Mouse (Mus musculus) telencephalon, adult 2 months (tissue): ENCODE data around the gene Ano2.

Experiments used
- DNase-seq: peaks from one replicate; pipeline ENCODE4 v3.0.0-alpha.2; 2011; ENCODE audit warnings: low read depth, low spot score

Ano2 gene

DNA sequence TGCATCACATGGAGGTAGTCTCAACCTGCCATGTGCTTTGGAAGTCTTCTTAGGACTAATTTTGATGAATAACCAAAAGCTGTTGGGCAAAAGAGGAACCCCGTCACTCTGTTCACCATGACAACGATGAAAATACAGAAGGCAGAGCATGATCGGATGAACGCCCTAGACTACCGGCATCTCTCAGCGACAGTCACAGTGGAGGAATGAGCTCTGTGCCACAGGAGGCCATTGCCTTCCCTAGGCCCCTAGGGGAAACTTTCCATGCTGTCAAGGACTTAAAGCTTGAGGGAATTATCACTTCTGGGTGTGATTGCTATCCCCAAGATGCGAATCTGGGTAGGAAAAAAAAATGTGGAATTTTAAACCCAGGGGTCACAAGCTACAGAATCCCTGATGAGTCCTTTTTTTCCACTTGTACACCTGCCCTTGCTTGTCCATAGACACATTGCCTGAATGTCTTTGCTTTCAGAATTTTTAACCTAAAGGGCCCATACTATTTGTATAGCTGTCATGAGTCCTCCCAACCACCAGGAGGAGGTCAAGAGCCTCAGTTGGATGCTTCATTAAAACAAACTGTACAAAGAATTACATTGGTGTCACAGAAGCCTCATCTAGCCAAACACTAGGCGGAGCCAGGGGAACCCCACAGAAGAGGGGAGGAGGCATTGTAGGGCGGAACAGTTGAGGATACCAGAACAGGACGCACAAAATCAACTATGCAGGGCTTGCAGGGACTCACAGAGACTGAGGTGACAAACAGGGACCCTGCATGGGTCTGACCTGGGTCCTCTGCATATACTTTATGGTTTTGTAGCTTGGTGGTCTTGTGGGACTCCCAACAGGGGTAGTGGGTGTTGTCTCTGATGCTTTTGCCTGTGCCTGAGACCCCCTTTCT, 53.2 kb downstream of the Ano2 start:
- DNase-seq = no peak

DNA sequence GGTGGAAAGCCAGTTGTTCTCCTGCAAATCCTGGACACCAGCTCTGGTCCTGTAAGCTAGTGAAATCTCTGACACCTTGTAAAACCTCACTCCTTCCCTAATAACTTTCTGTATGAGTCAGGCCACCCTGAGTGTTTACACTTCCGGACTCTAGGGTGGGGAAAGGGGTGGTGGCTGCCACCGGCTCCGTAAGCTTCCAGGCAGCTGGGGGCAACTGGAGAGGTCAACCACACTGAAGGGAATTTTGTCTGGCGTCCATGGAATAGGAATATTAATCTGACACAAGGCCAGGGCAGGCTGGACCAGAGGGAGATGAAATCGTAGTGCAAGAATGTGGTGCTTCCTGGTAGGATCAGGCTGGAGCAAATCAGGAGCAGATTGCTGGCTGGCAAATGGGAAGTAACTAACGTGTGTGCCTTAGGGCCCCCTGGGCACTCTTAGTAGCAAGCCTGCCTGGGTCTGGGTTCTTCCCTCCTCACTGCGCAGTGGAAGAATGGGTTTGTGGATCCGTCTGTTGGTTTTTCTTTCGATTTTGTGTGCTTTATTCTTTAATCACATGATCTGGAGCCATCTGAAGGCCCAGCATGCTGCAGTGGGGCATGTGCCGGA, 57.2 kb downstream of the Ano2 start:
- DNase-seq = no peak

GRCm38 (mm10) chr6:125748646-125749045, 58.4 kb downstream of the Ano2 start:
- DNase-seq = no peak

GRCm38 (mm10) chr6:125762851-125763519, 72.8 kb downstream of the Ano2 start:
- no peak for DNase-seq

GRCm38 (mm10) chr6:125773256-125773655, 83.0 kb downstream of the Ano2 start:
- no peak for DNase-seq

DNA sequence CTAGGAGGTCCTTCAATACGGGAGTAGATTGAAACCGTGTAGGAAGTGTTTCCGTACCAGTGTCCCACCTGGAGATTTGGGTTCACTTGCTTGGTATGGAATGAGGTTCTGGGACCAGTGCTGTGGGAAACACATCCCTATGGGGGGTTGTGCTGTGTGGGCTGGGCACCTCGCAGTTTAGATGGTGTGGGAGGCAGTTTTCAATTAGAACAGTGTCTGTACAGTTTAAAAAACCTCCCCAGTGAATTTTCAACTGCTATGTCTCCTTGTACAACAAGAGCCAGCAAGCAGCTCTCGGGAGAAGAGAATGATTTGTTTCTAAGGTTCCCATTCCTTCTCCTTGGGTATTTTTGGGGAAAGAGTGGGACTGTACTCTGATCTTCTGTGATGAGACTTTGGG, 86.1 kb downstream of the Ano2 start:
- peak; percentile 34 for DNase-seq

DNA sequence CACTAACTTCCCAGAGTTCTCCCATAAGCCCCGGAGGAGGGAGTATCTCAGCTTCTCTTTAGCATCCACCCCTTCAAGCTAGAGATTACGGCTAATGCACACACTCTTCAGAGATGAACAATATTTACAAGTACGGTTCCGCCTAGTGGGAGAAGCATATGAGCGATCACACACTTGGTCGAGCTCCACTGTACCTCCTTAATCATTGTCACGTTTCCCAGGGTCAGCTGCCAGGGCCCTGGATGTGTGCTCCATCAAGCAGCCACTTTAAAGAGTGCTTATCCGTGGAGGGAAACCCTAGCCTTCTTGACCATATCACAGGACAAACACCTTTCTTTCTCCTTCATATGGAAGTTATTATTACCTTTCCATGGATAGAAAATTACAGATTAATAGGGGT, 112.7 kb downstream of the Ano2 start:
- DNase-seq = no peak

DNA sequence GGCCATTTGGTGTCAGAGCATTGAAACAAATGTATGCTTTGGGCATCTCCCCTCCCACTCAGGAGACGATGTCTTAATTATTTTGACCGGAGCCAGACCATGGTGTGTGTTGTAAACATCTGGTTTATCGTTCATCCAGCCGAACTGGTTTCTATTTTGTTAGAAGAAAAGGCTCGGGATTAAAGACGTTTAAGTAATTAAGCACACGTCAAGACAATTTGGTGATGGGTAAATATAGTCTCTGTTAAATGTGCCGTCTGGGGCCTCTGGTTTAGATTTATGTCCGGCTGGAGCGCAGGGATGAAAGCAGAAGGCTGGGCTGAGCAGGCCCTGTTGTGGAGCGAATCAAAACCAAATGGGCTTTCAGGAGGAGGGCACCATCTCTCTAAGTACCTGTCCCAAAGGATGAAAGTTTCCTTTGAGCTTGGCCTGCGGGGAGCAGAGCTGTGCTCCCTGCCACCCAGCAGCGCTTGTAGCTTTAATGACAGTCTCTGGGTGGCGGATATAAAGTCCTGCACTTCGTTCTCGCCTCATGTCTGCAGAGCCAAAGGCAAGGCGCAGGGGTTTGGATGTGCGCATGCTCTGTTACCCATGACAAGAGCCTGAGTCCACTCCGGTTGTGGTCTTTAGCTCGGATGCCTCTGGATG, 113.3 kb downstream of the Ano2 start:
- DNase-seq = no peak

DNA sequence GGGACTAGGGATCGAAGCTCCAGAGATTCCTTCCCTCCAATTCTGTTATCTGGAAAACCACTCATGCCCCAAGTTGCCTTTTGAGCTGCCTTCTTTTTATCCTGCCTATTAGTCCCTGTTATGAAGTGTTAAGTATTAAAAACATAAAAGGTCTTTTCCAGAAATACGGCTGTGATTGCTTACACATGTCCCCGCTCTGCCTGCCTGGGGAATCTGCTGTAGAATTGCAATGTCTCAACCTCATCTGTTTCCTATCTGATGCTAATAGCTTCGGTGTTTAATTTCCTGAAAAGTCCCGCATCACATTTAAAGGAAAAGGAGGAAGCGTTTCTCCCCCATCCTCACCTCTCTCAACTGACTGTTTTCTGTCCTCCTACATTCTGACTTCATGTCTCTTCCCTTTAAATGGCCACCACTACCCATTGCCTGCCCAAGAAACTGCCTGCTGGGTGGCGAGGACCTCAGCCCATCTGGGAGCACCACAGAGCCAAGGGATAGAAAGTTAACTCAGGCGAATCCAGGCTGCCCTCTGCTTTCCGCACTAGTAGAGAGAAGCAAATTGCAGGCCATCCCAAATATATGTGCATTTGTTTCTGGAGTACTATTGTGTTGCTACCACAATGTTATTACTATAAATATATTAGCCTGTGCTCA, 118.9 kb downstream of the Ano2 start:
- no peak for DNase-seq

GRCm38 (mm10) chr6:125811395-125811794, 121.2 kb downstream of the Ano2 start:
- DNase-seq = no peak

DNA sequence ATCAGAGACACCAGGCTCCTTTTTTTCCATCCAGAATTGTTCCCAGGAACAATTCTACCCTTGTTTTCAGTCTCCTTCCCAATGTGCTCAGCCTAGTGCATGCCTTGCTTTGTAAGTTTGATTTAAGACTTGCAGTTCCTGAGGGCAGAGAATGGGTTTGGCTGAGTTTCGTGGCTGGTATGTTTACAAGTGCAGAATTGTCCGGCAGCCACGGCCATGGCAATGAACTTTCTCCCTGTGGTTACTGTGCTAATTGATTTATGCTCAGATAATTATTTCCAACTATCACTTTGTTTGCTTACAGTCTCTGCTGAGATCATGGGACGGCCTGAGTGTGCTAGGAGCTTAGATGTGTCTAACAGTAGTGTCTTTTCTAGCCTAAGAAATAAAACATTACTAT, 147.9 kb downstream of the Ano2 start:
- no peak for DNase-seq

GRCm38 (mm10) chr6:125841284-125841683, 151.1 kb downstream of the Ano2 start:
- DNase-seq = no peak

- peak; percentile 29 for DNase-seq
Observed at GRCm38 (mm10) chr6:125851196-125851595, 161.0 kb downstream of the Ano2 start.

GRCm38 (mm10) chr6:125858294-125858693, 168.1 kb downstream of the Ano2 start:
- DNase-seq = peak; percentile 23

DNA sequence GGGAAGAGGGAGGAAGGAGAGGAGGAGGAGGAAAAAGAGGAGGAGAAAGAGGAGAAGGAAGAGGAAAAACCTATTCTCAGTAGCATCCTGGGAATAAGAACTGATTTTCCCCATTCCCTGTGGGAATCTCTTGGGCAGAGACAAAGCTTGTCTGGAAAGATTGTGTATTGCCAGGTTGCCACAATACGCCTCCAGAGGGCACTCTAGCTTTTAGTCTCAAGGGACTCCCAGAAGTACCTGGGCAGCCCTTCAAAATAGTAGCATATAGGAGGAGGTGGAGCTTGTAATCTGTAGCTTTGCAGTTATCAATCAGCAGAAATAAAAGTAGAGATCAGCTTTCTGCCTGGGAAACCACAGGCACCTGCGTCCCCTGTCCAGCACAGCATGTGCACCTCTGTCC, 178.3 kb downstream of the Ano2 start:
- peak; percentile 8 for DNase-seq

- DNase-seq = peak; percentile 62
Observed at GRCm38 (mm10) chr6:125871482-125871881, 181.3 kb downstream of the Ano2 start.

GRCm38 (mm10) chr6:125874742-125875141, 184.5 kb downstream of the Ano2 start:
- no peak for DNase-seq

DNA sequence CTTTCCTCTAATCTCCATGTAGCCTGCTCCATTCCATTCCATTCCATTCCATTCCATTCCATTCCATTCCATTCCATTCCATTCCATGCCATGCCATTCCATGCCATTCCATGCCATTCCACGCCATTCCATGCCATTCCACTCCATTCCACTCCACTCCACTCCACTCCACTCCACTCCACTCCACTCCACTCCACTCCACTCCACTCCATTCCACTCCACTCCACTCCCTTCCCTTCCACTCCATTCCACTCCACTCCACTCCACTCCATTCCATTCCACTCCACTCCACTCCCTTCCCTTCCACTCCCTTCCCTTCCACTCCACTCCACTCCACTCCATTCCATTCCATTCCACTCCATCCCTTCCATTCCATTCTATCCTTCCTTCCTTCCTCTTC, 186.7 kb downstream of the Ano2 start:
- DNase-seq = no peak

GRCm38 (mm10) chr6:125878671-125879070, 188.5 kb downstream of the Ano2 start:
- no peak for DNase-seq

DNA sequence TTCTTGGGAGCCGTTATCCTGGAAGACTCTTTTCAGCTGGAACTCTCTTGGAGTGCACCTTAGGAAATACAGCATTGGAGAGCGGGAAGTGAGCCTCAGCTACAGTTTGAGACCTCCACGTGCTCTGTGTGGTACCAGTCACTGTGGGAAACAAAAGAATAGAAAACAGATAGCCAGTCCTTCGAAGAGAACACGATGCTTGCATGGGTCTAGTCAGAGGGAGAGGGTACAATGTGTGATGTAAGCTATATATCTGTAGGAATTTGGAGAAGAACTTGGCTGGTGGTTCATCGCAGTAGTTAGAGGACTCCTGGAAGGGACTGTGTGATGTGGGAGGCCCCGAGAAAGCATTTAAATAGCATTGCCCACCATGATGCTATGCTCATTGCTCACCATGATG, 189.1 kb downstream of the Ano2 start:
- DNase-seq = no peak

- DNase-seq = no peak
Observed at GRCm38 (mm10) chr6:125888596-125888995, 198.4 kb downstream of the Ano2 start.

- no peak for DNase-seq
Observed at GRCm38 (mm10) chr6:125894340-125894739, 204.1 kb downstream of the Ano2 start.
